Mouse (Mus musculus) lung, adult 2 months (tissue): ENCODE measurements around the gene Opn4.

Experiments
- CTCF ChIP-seq: fragments of 200-500 bp; IDR thresholded peaks from 2 replicates; pipeline ENCODE4 v1.5.1; 2011; ENCODE audit warnings: mild to moderate bottlenecking, low read length, control low read depth; ENCODE audit not compliant: insufficient read depth
- POLR2A ChIP-seq: fragments of 200-500 bp; IDR thresholded peaks from 2 replicates; pipeline ENCODE4 v1.6.1; 2011; ENCODE audit warnings: low read depth, mild to moderate bottlenecking, control low read depth, low read length, borderline replicate concordance; ENCODE audit errors: extremely low read depth

- TF ChIP-seq CTCF: no peak
- no peak for TF ChIP-seq POLR2A
Measured at GRCm38 (mm10) chr14:34564646-34565045, 35.3 kb downstream of the Opn4 start.
